Mouse (Mus musculus) midbrain, postnatal 0 days (tissue): ENCODE measurements around the gene Bend3. TPM values are rescaled to one million over a fixed set of nuclear protein-coding genes. Genes with fewer than 3 reads are reported as not detected.
A peak's percentile ranks its signal among the peaks of the same experiment; 100 is the strongest.

Experiments used
- ATAC-seq: fragments of 200-750 bp; cut with Nextera tagmentation; 2 replicates; pipeline ENCODE4 v1.8.0; 2017; ENCODE audit warnings: moderate number of reproducible peaks, mild to moderate bottlenecking, moderate TSS enrichment, moderate library complexity; ENCODE audit not compliant: low FRiP score
- DNase-seq: peaks from one replicate; pipeline ENCODE4 v3.0.0-alpha.2; 2015; ENCODE audit warnings: low spot score
- H3K27ac ChIP-seq: fragments of 300-500 bp; sonication (generic); 2 replicates; pipeline ENCODE4 v1.5.1; 2014; ENCODE audit warnings: low read depth, mild to moderate bottlenecking, low read length, mixed read lengths
- H3K27me3 ChIP-seq: fragments of 300-500 bp; sonication (generic); 2 replicates; pipeline ENCODE4 v1.6.1; 2014; ENCODE audit warnings: low read length, control low read depth, mixed read lengths; ENCODE audit not compliant: insufficient read depth
- H3K36me3 ChIP-seq: fragments of 300-500 bp; sonication (generic); 2 replicates; pipeline ENCODE4 v1.6.1; 2014; ENCODE audit warnings: low read length, control low read depth, mixed read lengths; ENCODE audit not compliant: insufficient read depth
- H3K4me1 ChIP-seq: fragments of 300-500 bp; sonication (generic); 2 replicates; pipeline ENCODE4 v1.6.1; 2014; ENCODE audit warnings: mild to moderate bottlenecking, control low read depth, antibody characterized with exemption, low read length, mixed read lengths; ENCODE audit not compliant: insufficient read depth
- H3K4me2 ChIP-seq: fragments of 300-500 bp; sonication (generic); 2 replicates; pipeline ENCODE4 v1.6.1; 2014; ENCODE audit warnings: low read depth, mild to moderate bottlenecking, low read length, mixed read lengths; ENCODE audit not compliant: poor library complexity, severe bottlenecking
- H3K4me3 ChIP-seq: fragments of 300-500 bp; sonication (generic); 2 replicates; pipeline ENCODE4 v1.5.1; 2014; ENCODE audit warnings: low read depth, mild to moderate bottlenecking, low read length, moderate library complexity
- H3K9ac ChIP-seq: fragments of 300-500 bp; sonication (generic); replicated peaks from 2 replicates; pipeline ENCODE4 v1.6.1; 2014; ENCODE audit warnings: mild to moderate bottlenecking, low read length, moderate library complexity, mixed read lengths; ENCODE audit not compliant: poor library complexity, severe bottlenecking
- H3K9me3 ChIP-seq: fragments of 300-500 bp; sonication (generic); 2 replicates; pipeline ENCODE4 v1.6.1; 2016; ENCODE audit warnings: low read length, control low read depth
- CTCF ChIP-seq: IDR thresholded peaks from 2 replicates; pipeline ENCODE4 v1.5.1; 2016; ENCODE audit warnings: antibody characterized with exemption, mild to moderate bottlenecking
- WGBS: fragments of 180-500 bp; shearing (Covaris S2); extraction: QIAGEN DNeasy Blood & Tissue Kit; methylation state at CpG from one replicate; pipeline ENCODE4 v1.1.7; 2014; 5-methylcytosine and 5-hydroxymethylcytosine counted together
- polyA plus RNA-seq: library from polyadenylated mRNA; unstranded; fragments of >200 nt; fragmentation: Nextera tagmentation; extraction: Ambion mirVana; gene quantifications from 2 replicates; pipeline ENCODE4 v1.2.1, GENCODE M21; 2015
- total RNA-seq: library from RNA; depleted of rRNA; stranded (reverse); fragments of >200 nt; gene quantifications from 2 replicates; pipeline ENCODE4 v1.2.3, GENCODE M21; 2014

The Bend3 gene
- total and polyA plus RNA-seq, 2 experiments from 2014 or later = 3.0 to 10.1 TPM

GRCm38 (mm10) chr10:43527283-43528269, 48.9 kb downstream of the Bend3 start:
- H3K9me3 ChIP-seq = no peaks in the 10 kb centered on the region
- H3K36me3 ChIP-seq = peaks cover 37% of the 10 kb centered on the region

DNA sequence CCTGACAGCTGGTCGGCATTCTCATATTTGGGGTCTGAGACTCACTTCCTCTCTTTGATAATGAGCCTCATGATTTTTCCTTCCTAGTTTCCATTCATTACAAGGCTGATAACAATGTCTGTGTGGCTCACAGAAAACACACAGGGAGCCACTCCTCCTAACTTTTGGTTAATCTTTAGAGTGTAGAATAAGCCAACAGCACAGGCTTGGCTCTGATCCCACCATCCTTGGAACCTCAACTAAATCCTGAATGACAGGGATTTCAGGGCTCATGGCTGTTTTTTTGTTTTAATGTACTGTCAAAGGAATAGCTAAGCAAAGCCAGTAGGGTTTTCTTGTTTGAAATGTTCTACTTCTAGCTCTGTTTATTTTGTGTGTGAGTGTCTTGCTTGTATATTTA, 55.8 kb downstream of the Bend3 start:
- no peak for TF ChIP-seq CTCF
- no peak for DNase-seq
- H3K9me3 ChIP-seq = no peaks in the 10 kb centered on the region
- no peak overlapping the region for H3K4me2 ChIP-seq
- no peak overlapping the region for H3K27ac ChIP-seq
- no peak for ATAC-seq
- WGBS = 67% methylated on average over 1 of the region's 1 CpGs
- H3K4me1 ChIP-seq = peaks cover under 1% of the 10 kb centered on the region; the same call in 1 of the 2 replicates
- H3K27me3 ChIP-seq = no peaks in the 10 kb centered on the region
- no peak overlapping the region for H3K9ac ChIP-seq
- no peak overlapping the region for H3K4me3 ChIP-seq
- peaks cover 30% of the 10 kb centered on the region for H3K36me3 ChIP-seq

More at GRCm38 (mm10) chr10:43527283-43528269, 48.9 kb downstream of the Bend3 start:
- WGBS = 21% methylated on average over 15 of the region's 15 CpGs
- H3K4me1 ChIP-seq = peaks cover 11% of the 10 kb centered on the region; the same call in 1 of the 2 replicates
- H3K4me3 ChIP-seq = no peak overlapping the region
- no peak overlapping the region for H3K4me2 ChIP-seq
- peak; percentile 74 for ATAC-seq
- DNase-seq = peak; percentile 60
- H3K27me3 ChIP-seq = no peaks in the 10 kb centered on the region
- peak overlapping the region; percentile 84 for H3K27ac ChIP-seq
- peak overlapping the region; percentile 37 for H3K9ac ChIP-seq
- peak; percentile 54 for TF ChIP-seq CTCF

DNA sequence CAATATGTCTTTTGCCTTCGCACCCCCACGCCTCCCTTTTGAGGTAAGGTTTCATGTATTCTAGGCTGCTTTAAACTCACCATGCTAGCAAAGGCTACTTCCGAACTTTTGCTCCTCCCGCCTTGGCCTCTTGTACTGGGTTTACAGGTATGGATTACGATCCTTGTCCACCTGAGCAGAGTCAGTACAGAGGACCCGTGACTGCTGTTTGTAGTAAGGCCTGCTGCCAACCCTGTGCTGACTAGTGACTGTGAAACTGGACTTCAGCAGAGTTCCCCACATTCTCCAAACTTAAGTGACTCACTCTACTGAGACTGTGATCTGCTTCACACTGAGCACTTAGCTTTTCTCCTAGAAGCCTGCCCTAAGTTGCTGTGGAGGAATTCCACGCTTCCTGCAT, 59.0 kb downstream of the Bend3 start:
- H3K4me1 ChIP-seq = peaks cover 5% of the 10 kb centered on the region; the same call in 1 of the 2 replicates
- no peak overlapping the region for H3K27ac ChIP-seq
- no peak for DNase-seq
- no peak overlapping the region for H3K4me3 ChIP-seq
- H3K9me3 ChIP-seq = no peaks in the 10 kb centered on the region
- WGBS = 96% methylated on average over 7 of the region's 7 CpGs
- no peaks in the 10 kb centered on the region for H3K27me3 ChIP-seq
- no peak for TF ChIP-seq CTCF
- H3K36me3 ChIP-seq = peaks cover 3% of the 10 kb centered on the region
- H3K9ac ChIP-seq = no peak overlapping the region
- no peak for ATAC-seq
- H3K4me2 ChIP-seq = no peak overlapping the region

- ATAC-seq = no peak
- no peak for TF ChIP-seq CTCF
- Histone ChIP-seq H3K4me2 (no peak overlapping the region), H3K9ac (no peak overlapping the region), H3K27me3 (no peaks in the 10 kb centered on the region), H3K9me3 (no peaks in the 10 kb centered on the region), H3K36me3 (0 out of 2 replicates have a peak, but pooled peaks cover 2% of the 10 kb centered on the region), H3K4me1 (peaks cover 5% of the 10 kb centered on the region; the same call in 1 of the 2 replicates), H3K27ac (no peak overlapping the region), H3K4me3 (no peak overlapping the region)
- DNase-seq = no peak
- WGBS = 85% methylated on average over 5 of the region's 5 CpGs
Measured at GRCm38 (mm10) chr10:43538831-43539230, 60.2 kb downstream of the Bend3 start.

GRCm38 (mm10) chr10:43539746-43540310, 61.2 kb downstream of the Bend3 start:
- ATAC-seq (no peak), DNase-seq (no peak)
- no peak for TF ChIP-seq CTCF
- no peaks in the 10 kb centered on the region for H3K27me3 ChIP-seq
- H3K4me2 ChIP-seq = peak overlapping the region; percentile 58
- H3K4me1 ChIP-seq = peaks cover 5% of the 10 kb centered on the region; the same call in 1 of the 2 replicates
- H3K9me3 ChIP-seq = no peaks in the 10 kb centered on the region
- WGBS = 22% methylated on average over 12 of the region's 12 CpGs
- peak overlapping the region; percentile 74; the same call in 1 of the 2 replicates for H3K27ac ChIP-seq
- peak overlapping the region; percentile 87 for H3K4me3 ChIP-seq
- 0 out of 2 replicates have a peak, but pooled peaks cover 2% of the 10 kb centered on the region for H3K36me3 ChIP-seq
- peak overlapping the region; percentile 89 for H3K9ac ChIP-seq
